In the genomic region with DNA sequence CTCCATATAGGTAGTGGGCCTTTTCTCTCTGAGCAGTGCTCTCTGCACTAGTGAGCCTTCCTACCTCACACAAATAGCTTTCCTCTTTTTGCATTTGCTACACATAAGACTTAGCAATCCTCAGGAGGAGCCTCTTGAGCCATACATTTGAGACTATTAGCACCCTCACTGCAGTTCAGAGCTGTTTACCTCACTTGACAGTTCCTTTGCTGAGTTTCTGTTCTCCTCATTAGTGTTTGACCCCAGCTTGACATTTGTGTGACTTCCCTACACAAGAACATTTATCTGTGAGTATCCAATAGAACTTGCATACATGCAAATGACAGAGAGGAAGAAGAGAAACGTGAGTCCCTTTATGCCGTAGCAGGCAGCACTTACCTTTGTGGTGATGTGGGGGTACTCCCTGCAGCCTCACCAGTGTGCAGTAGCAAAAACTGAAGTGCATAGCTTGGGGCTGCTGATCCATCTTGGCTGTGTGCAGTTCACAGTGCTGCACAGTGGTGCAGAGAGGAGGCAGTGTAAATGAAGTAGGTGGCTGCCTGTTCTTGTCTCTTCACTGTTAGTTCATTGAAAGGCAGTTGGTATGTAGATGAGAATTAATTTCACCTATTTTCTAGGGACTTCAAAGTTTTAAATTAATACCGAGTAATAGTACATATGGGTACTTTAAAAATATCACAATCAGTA, we compare ENCODE assay signal across 25 mouse cellular contexts.
A peak's percentile ranks its signal among the peaks of the same experiment; 100 is the strongest.
DNase-seq lines count a peak whose midpoint lies in the region; ATAC-seq and TF ChIP-seq lines count a peak whose summit lies in the region.
"Had no signal": no experiment of that assay in that cellular context is flagged by ENCODE, and none has a peak within 500 bp of the region (broad histone marks: within the 10 kb centered on the region; RNA-seq: fewer than 3 reads in every experiment).

No protein-coding gene starts in this region.

- dilution Hi-C loops in CH12.LX (cut with MboI; ENCODE audit: extremely low pct_ligation_motif_present, extremely low pct_unique_long_range_greater_than_20kb, low sequenced_read_pairs), result no loop called here

- ATAC-seq in liver, embryonic 11.5 days (replicated peaks; ENCODE audit: low FRiP score), result no peak
- ATAC-seq in common myeloid progenitor, adult 5-6 weeks (replicated peaks; ENCODE audit: low read depth, poor library complexity, severe bottlenecking), result peak; percentile 15; the same call in 1 of the 2 replicates
- ATAC-seq in megakaryocyte progenitor cell, adult 5-6 weeks (replicated peaks; ENCODE audit: poor library complexity), result 0 out of 2 replicates have a peak, but pooled peaks have one; percentile 25
- ATAC-seq: forebrain, embryonic 15.5 days; hindbrain, embryonic 16.5 days; intestine, embryonic 16.5 days had no signal

- H3K27ac ChIP-seq in liver, adult 2 months (replicated peaks; ENCODE audit: insufficient read depth, low read depth, low read length), result no peak overlapping the region
- no peak overlapping the region for H3K27ac ChIP-seq in liver, embryonic 11.5 days (ENCODE audit: low read depth, low read length)
- H3K27ac ChIP-seq in CH12.LX (ENCODE audit: insufficient read depth, low read depth), result no peak overlapping the region
- H3K27ac ChIP-seq: forebrain, embryonic 15.5 days; heart, embryonic 15.5 days; limb, embryonic 13.5 days; liver, embryonic 15.5 days had no signal

- no peak for TF ChIP-seq RAD21 in CH12.LX (IDR thresholded peaks at IDR 0.05; ENCODE audit: low read depth, low read length)

- H3K9ac ChIP-seq in liver, adult 2 months (ENCODE audit: low read depth, low read length), result no peak overlapping the region
- no peak overlapping the region for H3K9ac ChIP-seq in liver, embryonic 11.5 days (ENCODE audit: low read depth, low read length)
- no peak overlapping the region for H3K9ac ChIP-seq in CH12.LX (ENCODE audit: insufficient read depth, low read depth)
- H3K9ac ChIP-seq: forebrain, embryonic 15.5 days; heart, embryonic 15.5 days; limb, embryonic 13.5 days; liver, embryonic 15.5 days; midbrain, embryonic 12.5 days had no signal

- DNase-seq in liver, adult 2 months (ENCODE audit: extremely low read depth, low read depth, low spot score), result peak; percentile 37
- no peak for DNase-seq in liver, embryonic 11.5 days (ENCODE audit: low spot score)
- peak; percentile 21 for DNase-seq in CH12.LX (ENCODE audit: extremely low read depth)
- no peak for DNase-seq in heart, postnatal 14 days
- DNase-seq in adrenal gland, postnatal 14 days, result no peak
- no peak for DNase-seq in right cerebral cortex, postnatal 25 days
- DNase-seq: cerebellum, adult 18-20 months; cerebellum, postnatal 25 days; gastrocnemius, postnatal 36 days; heart, postnatal 4 days; kidney, adult 9 months; kidney, postnatal 14 days; layer of hippocampus, postnatal 36 days; lung, postnatal 4 days; retina, postnatal 1 day; thymus, postnatal 14 days had no signal

- H3K9me3 ChIP-seq in liver, embryonic 11.5 days (ENCODE audit: control insufficient read depth, low read length), result no peaks in the 10 kb centered on the region
- no peaks in the 10 kb centered on the region for H3K9me3 ChIP-seq in CH12.LX (replicated peaks; ENCODE audit: low read length)
- H3K9me3 ChIP-seq: forebrain, embryonic 15.5 days; heart, embryonic 15.5 days; limb, embryonic 13.5 days; liver, embryonic 15.5 days; midbrain, embryonic 12.5 days had no signal

- no peaks in the 10 kb centered on the region; the same call in 1 of the 2 replicates for H3K79me2 ChIP-seq in liver, adult 2 months (ENCODE audit: control insufficient read depth, insufficient read depth, low read length)
- no peaks in the 10 kb centered on the region for H3K79me2 ChIP-seq in CH12.LX (replicated peaks; ENCODE audit: control insufficient read depth, extremely low read depth, insufficient read depth, poor library complexity, severe bottlenecking)

- TF ChIP-seq EP300 in CH12.LX (IDR thresholded peaks at IDR 0.05; ENCODE audit: low read length), result no peak

- H3K4me2 ChIP-seq in liver, embryonic 11.5 days, result no peak overlapping the region
- H3K4me2 ChIP-seq in CH12.LX (ENCODE audit: insufficient read depth, low read depth, poor library complexity, severe bottlenecking), result no peak overlapping the region
- H3K4me2 ChIP-seq: forebrain, embryonic 15.5 days; heart, embryonic 15.5 days; limb, embryonic 13.5 days; liver, embryonic 15.5 days; midbrain, embryonic 12.5 days had no signal

- TF ChIP-seq CTCF in liver, adult 2 months (IDR thresholded peaks at IDR 0.05; ENCODE audit: low read depth, low read length), result no peak
- TF ChIP-seq CTCF in CH12.LX (conservative IDR thresholded peaks at IDR 0.05 in 1 of 2, IDR thresholded peaks at IDR 0.05 in 1 of 2; ENCODE audit: low read depth in 2 of 2, low read length in 2 of 2), result no peak

- intact Hi-C loops in heart, postnatal 14 days (cut with DNase I), result no loop called here

- 84% methylated on average over 3 of the region's 3 CpGs for WGBS in liver, adult 2 months
- WGBS in liver, embryonic 11.5 days, result 80% methylated on average over 3 of the region's 3 CpGs

- peaks cover 20% of the 10 kb centered on the region for H3K36me3 ChIP-seq in liver, adult 2 months (ENCODE audit: control insufficient read depth, insufficient read depth, low read length)
- H3K36me3 ChIP-seq in liver, embryonic 11.5 days (ENCODE audit: control insufficient read depth, insufficient read depth, low read length), result peaks cover 16% of the 10 kb centered on the region
- H3K36me3 ChIP-seq in CH12.LX (replicated peaks in 1 of 2; ENCODE audit: control insufficient read depth in 1 of 2, insufficient read depth in 1 of 2, low read length in 1 of 2), result peaks cover 26 to 65% of the 10 kb centered on the region in 2 experiments

- no peak overlapping the region for H3K4me3 ChIP-seq in liver, adult 2 months (ENCODE audit: insufficient read depth, low read depth, low read length)
- no peak overlapping the region for H3K4me3 ChIP-seq in liver, embryonic 11.5 days (ENCODE audit: low read depth, low read length)
- H3K4me3 ChIP-seq in CH12.LX (replicated peaks in 1 of 3; ENCODE audit: low read depth in 2 of 3, low read length in 2 of 3, poor library complexity in 1 of 3), result no peak overlapping the region
- H3K4me3 ChIP-seq: forebrain, embryonic 15.5 days; heart, embryonic 15.5 days; limb, embryonic 13.5 days; liver, embryonic 15.5 days; midbrain, embryonic 12.5 days had no signal

- H3K27me3 ChIP-seq in liver, adult 2 months (ENCODE audit: control insufficient read depth, insufficient read depth, low read length), result no peaks in the 10 kb centered on the region
- no peaks in the 10 kb centered on the region for H3K27me3 ChIP-seq in liver, embryonic 11.5 days (replicated peaks; ENCODE audit: control insufficient read depth, insufficient read depth, low read length)
- no peaks in the 10 kb centered on the region for H3K27me3 ChIP-seq in CH12.LX (replicated peaks)
- H3K27me3 ChIP-seq: forebrain, embryonic 15.5 days; heart, embryonic 15.5 days; limb, embryonic 13.5 days; liver, embryonic 15.5 days; midbrain, embryonic 12.5 days had no signal

- H3K4me1 ChIP-seq in liver, adult 2 months (ENCODE audit: control insufficient read depth, insufficient read depth, low read length), result no peaks in the 10 kb centered on the region
- peaks cover 2% of the 10 kb centered on the region for H3K4me1 ChIP-seq in liver, embryonic 11.5 days (replicated peaks; ENCODE audit: control insufficient read depth, insufficient read depth, low read length)
- peaks cover 0 to 13% of the 10 kb centered on the region in 2 experiments; a peak in 2 of 4 replicates for H3K4me1 ChIP-seq in CH12.LX (ENCODE audit: control insufficient read depth in 1 of 2, insufficient read depth in 2 of 2)
- H3K4me1 ChIP-seq: forebrain, embryonic 15.5 days; limb, embryonic 13.5 days; midbrain, embryonic 12.5 days had no signal

- TF ChIP-seq POLR2A in liver, adult 2 months (IDR thresholded peaks at IDR 0.05; ENCODE audit: extremely low read depth, insufficient read depth, low read length), result no peak
- TF ChIP-seq POLR2A in CH12.LX (IDR thresholded peaks at IDR 0.05; ENCODE audit: low read depth, low read length), result no peak

- in situ Hi-C loops in CH12.LX (cut with MboI; ENCODE audit: low pct_ligation_motif_present, low pct_unique_long_range_greater_than_20kb, low sequenced_read_pairs), result no loop called here

TF ChIP-seq in CH12.LX, 34 proteins besides CTCF, POLR2A, EP300 and RAD21:
- TF ChIP-seq MYC (IDR thresholded peaks at IDR 0.05; ENCODE audit: low read depth, low read length) (no peak), IRF4 (IDR thresholded peaks at IDR 0.05; ENCODE audit: low read depth, low read length) (no peak), CHD2 (IDR thresholded peaks at IDR 0.05; ENCODE audit: low read length) (no peak), BHLHE40 (IDR thresholded peaks at IDR 0.05; ENCODE audit: low read depth, low read length) (no peak), MAX (IDR thresholded peaks at IDR 0.05; ENCODE audit: low read length) (no peak), USF2 (conservative IDR thresholded peaks at IDR 0.05; ENCODE audit: low read depth, low read length) (no peak), TCF12 (IDR thresholded peaks at IDR 0.05; ENCODE audit: low read depth, low read length) (no peak), ZMIZ1 (IDR thresholded peaks at IDR 0.05; ENCODE audit: low read depth, low read length) (no peak), MAZ (IDR thresholded peaks at IDR 0.05; ENCODE audit: low read depth, low read length) (no peak), ZKSCAN1 (IDR thresholded peaks at IDR 0.05; ENCODE audit: borderline replicate concordance, low read depth, low read length) (no peak), HCFC1 (IDR thresholded peaks at IDR 0.05; ENCODE audit: low read depth, low read length) (no peak)

Comparison
In these comparisons a context has a peak if more than half of its experiments do, and no peak if none do; other contexts are left out.
1. DNase-seq: peak in liver, adult 2 months (single experiment) and CH12.LX (single experiment); none in liver, embryonic 11.5 days (single experiment), heart, postnatal 14 days (0 of 2), adrenal gland, postnatal 14 days (single experiment) and right cerebral cortex, postnatal 25 days (single experiment).